Mouse (Mus musculus) liver, adult 2 months (tissue): ENCODE results near the gene Wdr1.
"Not testable (repeated sequence)": the region's sequence is repeated elsewhere in the genome, so short reads cannot be mapped to it uniquely, and the experiment has no call there.

Experiments used
- CTCF ChIP-seq: fragments of 200-500 bp; IDR thresholded peaks from 2 replicates; pipeline ENCODE4 v1.5.1; 2011; ENCODE audit warnings: low read depth, low read length, control low read depth
- POLR2A ChIP-seq: fragments of 200-500 bp; IDR thresholded peaks from 2 replicates; pipeline ENCODE4 v1.6.1; 2011; ENCODE audit warnings: low read length, control low read depth; ENCODE audit not compliant: insufficient read depth; ENCODE audit errors: extremely low read depth

GRCm38 (mm10) chr5:38479545-38479907, 83.5 kb downstream of the Wdr1 start:
- TF ChIP-seq CTCF, POLR2A: not testable (repeated sequence)
